Mouse (Mus musculus) regulatory T cell (primary cell): ENCODE data around the gene Uvrag.

ENCODE experiments used
- in situ Hi-C: fragments of 300-600 bp; cut with MboI, MseI; formaldehyde crosslinking; loops from one replicate; pipeline ENCODE4 v1.15.1; 2025; ENCODE audit warnings: high pct_unique_total_duplicates

The Uvrag gene

DNA sequence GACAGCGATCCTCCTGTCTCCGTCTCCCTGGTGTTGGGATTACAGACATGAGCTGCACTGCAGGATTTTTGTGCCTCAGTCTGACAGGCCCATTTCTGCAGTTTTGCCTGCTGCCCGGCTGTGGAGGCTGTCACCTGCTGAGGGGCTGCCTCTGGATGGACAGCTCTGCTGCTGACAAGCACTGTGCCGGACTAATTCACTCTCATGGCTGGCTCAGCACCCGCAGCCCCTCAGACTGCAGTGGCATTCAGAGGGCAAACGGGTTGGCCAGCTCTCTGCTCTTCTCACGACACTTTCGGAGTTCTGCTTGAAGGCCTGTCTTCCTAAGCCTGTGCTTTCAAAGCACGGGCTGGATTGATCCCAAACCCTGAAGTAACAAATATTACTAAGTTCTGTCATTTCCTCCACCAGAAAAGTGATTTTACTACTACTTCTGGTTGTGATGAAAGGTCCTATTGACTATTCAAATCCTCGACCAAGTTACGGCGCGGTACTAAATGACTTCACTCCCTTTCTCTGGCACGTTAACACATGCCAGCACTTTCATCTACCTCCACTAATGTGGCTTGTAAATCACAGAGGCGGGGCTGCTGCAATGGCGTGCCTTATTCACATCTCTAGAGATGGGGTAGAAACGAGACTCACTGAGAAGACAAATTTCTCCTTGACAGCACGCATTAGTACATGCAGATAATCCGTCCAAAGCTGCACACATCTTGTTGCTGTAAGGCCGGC, 203.7 kb downstream of the Uvrag start:
- in situ Hi-C loops: no loop called here

- in situ Hi-C loops: no loop called here
These were observed 205.2 kb downstream of the Uvrag start for GRCm38 (mm10) chr7:98935757-98936156.

- in situ Hi-C loops: no loop called here
These were observed 205.7 kb downstream of the Uvrag start for GRCm38 (mm10) chr7:98935193-98935592.

DNA sequence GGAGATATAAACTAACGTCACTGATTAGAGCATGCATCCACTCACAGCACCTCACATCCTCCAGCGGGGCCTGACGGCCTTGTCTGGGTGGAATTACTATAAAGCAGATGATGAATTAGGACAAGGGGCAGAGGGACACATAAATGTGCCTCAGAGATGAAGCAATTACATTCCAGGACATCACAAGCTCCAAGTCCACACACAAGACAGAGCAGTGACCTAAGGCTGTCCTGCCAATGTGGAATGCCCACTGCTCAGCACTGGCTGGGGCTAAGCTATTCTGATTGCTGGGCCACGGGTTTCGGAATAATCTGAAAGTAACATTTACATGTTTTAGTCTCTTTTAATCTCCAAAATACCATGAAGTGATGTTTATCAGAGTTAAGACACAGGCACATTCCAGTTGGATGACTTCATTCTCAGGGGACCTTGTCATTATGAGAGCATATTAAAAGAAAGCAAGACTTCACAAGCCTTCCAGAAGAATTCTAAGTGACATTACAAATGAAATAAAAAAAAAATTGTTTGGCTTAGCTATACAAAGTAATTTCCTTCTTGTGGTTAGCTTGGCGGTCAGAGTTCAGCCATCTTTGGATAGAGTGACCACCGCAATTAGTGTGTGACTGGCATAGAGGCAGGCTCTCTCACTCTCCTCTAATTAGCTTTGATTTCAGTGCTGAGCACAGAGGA, 212.5 kb downstream of the Uvrag start:
- in situ Hi-C loops: no loop called here

DNA sequence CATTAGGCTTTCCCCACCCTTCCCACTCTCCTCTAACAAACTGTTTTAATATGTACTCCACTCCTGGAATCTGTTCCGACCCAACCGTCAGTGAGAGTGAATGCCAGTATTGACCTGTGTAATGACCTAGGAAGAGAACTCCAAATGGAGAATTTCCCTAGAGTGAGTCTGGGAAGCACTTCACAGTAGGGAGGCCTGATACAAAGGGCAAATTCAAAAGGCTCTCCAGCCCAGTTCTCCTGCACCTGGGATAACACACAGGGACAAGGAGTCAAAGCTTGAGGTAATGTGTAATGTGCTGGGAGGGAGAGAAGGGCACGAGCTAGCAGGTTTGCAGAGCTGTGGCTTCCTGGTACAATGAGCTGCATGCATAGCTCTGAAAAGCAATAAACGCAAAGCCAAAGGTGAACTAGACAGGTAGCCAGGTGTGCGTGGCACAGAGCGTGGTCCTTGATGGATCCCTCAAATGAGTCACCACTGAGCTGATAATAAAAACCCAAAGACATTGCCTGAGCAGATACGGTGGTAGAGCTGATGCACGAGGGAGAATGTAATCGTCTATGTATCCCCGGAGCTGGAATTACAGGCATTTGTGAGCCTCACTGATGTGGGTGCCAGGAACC, 213.9 kb downstream of the Uvrag start:
- in situ Hi-C loops: no loop called here

GRCm38 (mm10) chr7:98924380-98924869, 216.5 kb downstream of the Uvrag start:
- in situ Hi-C loops: no loop called here

GRCm38 (mm10) chr7:98922984-98923383, 218.0 kb downstream of the Uvrag start:
- in situ Hi-C loops: no loop called here

DNA sequence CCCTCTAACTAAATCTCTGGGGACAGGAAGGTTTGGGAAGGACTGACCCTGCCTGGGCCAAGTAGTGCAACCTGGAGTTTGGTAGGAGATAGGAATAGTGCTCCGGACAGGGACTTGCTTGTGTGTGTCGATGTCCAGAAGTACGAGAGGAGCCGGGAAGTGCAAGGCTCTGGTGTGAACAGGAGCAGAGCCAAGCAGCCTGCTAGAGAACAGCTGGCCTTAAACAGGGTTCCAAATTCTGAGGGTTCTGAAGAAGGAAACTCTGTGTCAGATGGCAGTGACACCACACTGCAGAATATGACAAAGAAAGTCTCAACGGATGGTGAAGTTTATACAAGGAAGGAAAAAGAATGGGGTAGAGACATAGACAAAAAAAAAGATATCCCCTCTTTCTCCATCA, 223.5 kb downstream of the Uvrag start:
- in situ Hi-C loops: no loop called here

DNA sequence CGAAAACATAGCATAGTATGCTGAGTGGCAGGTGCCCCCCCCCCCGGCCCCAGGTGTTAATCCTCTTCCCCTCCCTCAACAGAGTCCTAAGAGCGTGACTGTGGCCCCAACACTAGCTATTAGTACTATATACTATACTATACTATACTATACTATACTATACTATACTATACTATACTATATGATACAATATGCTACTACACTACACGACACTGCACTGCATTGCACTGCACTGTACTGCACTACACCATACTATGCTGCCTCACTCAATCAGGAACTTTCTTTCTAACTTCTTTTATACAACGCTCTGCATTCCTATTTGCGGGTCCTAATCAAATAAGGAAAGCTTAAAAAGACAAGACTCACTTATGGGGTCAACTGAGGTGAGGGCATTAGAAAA, 224.4 kb downstream of the Uvrag start:
- in situ Hi-C loops: no loop called here

DNA sequence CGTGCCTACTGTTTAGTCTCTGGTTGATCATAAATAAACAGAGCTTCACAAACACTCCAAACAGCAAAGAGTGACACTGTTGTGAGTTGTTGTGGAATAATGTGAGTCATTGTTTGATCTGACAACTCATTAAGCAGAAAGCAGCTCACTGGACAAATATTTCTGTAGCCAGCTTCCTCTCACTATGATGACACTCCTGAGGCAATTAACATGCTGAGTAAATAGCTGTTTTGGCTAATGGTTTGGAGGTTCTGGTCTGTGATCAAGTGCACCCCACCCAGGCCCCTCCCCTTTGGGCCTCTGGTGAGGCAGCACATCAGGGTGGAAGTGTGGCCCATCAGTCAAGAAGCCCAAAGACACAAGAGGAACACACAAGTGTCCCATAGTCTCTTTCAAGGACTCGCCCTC, 228.0 kb downstream of the Uvrag start:
- in situ Hi-C loops: no loop called here

DNA sequence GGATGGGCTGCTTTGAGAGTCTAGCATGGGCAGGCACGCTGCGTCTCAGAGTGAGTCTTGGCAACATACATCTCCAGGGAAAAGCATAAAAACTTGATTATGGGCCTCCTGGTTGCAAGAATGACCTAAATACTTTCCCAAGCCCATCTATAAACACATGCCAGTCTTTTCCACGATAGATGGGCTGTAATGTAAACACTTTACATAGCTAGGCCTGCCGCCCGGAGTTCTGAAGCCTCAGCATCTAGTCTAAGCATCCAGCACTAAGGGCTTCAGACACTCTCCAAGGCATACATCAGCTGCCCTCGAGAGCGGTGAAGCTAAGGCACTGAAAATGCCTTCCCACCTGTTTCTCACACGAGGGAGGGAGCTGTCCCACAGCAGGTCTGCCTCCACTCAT, 229.7 kb downstream of the Uvrag start:
- in situ Hi-C loops: no loop called here

GRCm38 (mm10) chr7:98910712-98911111, 230.2 kb downstream of the Uvrag start:
- in situ Hi-C loops: no loop called here

GRCm38 (mm10) chr7:98910164-98910563, 230.8 kb downstream of the Uvrag start:
- in situ Hi-C loops: no loop called here

DNA sequence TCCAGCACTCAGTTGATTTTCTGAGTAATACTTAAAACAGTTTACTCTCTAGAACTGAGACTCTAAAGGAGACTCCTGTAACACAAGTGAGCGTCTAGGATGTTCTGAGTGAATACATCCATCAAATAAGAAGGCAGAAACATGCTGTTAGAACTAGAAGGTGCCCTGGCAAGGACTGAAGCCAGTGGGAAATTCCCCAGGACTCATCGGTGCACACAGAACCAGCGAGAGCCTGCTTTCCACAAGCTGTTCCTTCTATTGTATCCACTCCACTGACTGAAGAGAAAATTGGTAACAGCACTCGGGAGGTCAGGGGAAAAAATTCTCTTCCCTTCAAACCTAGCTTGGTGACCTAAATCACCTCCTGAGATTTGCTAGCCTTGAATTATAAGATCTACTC, 233.5 kb downstream of the Uvrag start:
- in situ Hi-C loops: no loop called here

DNA sequence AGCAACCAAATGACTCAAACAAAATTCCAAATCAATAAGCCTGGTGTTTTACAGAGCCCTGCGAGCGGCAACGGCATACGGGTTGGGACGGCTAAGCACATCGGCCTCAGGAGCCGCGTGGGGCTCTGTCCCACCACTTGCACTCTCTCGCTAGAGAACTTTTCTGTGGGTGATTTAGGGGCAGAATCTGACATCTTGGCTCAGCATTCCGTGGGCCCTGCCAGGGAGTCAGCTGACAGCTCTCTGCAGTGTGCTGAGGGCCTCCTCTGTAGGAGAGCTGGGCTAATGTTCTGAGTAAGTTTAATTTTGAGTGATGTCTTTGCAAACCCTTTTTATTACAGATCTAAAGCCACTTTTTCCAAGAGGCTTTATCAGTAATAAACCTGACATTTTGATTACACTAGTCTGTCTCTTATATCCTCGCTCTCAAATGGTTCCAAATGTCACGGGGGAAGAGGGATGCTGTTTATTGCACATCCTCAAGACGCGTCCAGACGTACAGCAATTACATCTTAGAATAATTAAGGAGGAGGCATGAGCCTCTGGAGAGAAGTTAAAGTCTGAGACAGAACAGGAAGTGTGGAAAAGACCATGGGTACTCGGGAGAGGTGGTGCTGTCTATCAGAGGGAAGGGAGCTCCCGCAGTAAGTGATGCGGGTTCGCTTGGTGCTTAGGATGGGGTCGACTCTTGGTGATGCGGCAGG, 236.1 kb downstream of the Uvrag start:
- in situ Hi-C loops: no loop called here

- in situ Hi-C loops: no loop called here
These were observed 237.1 kb downstream of the Uvrag start for GRCm38 (mm10) chr7:98903884-98904283.

DNA sequence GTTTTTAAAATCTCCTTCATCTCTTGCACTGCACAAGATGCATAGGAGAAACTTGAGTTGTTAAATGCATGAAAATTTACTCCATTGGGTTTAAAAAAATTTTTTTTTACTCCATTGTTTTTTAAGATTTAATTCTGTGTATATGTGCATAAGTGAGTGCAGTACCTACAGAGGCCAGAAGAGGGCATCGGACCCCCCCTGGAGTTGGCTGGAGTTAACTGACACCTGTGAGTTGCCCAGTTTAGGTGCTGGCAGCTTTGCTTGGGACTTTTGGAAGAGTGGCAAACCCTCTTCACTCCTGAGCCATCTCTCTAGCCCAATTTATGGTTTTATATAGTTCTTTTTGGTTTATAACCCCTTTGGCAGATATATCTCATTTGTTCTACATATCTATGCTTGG, 239.8 kb downstream of the Uvrag start:
- in situ Hi-C loops: no loop called here

DNA sequence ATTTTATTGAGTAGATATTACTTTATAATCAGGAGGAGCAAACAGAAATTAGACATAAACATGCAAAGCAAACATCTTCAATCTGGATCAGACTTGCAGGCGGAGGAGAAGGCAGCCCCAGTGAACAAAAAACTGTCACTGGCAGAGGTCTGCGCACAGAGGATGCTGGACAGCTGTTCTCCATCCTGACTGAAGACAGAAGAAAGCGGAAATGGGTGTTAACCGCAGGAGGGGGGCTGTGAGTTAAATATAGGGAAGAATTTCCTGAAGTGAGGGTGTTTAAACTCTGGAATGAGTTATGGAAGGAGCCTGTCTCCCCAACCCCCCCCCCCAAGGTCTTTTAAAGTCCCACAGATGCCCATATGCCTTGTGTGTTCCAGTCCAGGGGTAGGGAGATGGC, 241.1 kb downstream of the Uvrag start:
- in situ Hi-C loops: no loop called here

DNA sequence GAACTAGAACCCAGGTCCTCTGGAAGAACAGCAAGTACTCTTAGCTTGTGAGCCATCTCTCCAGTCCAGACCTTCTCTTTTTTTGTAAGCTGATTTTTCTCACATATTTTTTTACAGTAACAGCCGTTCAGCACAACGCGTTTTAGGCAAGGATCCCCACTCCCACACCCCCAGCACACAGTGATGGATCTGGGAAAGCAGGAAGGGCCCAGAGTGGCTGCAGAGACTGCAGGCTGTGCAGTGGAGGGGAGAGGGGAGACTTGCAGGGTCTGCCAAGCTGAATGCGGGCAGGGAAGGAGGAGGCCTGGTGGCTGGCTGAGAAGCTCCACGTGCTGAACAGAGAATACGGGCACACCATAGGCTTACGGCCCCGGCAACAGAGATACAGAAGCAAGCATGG, 243.6 kb downstream of the Uvrag start:
- in situ Hi-C loops: no loop called here

DNA sequence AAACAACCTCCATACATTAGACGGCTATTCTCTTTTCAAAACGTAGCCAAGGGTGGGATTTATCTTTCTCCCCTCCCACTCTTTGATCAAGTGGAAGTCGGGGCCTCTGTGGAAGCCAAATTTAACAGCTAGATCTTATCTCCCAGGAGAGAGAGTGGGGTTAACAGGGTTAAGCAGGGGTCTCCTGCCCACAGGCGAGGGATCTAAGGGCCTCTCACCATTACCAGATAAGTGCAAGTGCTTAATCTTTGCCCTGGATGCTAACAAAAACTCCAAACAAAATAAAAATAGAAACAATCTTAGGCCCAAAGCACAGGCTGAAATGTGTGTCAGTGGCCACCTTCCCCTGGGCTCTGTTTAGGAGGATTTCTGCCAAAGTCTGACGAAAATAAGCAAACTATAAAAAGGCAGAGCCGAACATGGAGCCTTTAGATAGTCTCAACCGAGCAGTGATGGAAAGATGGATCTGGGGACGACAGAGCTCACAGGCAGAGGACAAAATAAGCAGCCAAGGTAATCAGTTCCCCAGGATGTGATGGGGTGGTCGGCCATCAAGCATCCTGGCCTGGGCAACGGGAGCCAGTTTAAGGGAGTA, 245.3 kb downstream of the Uvrag start:
- in situ Hi-C loops: no loop called here

DNA sequence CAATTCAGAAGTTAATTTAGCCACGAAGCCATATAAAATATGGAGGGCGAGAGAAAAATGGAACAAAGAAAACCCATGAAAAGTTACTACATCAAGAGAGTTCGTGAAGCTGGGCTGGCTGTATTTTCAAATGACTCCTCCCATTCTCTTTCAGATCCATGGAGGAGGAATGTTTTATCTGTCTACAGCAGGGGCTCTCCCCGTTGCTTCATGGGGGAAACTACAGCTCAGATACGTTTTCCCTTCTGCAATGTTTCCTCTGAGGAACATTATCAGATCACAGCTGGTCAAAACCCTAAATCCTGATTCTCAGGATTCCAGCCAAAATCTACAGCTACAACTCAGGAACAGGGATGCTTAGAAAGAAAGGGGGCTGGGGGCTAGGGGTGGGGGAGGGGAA, 246.2 kb downstream of the Uvrag start:
- in situ Hi-C loops: no loop called here

DNA sequence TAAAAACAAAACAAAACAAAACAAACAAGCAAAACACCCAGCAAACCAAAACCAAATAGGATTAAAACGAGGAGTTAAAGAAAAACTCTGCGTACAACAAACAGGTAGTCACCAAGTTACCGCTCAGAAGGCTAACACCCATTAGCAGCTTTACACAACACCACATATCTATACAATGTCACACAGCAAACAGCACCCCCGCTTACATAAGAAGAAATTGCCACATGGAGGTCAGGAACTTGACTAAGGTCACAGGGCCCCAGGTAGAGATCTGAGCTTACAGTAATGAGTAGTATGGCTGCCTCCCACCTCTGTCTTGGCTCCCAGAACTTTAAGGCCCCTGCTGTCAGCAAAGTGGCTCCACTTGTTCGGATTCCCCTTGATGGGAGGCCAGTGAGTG, 246.6 kb downstream of the Uvrag start:
- in situ Hi-C loops: no loop called here
